Mouse (Mus musculus): Measurements from ENCODE around the gene Ptprn2. TPM values are rescaled to one million over a fixed set of nuclear protein-coding genes. Genes with fewer than 3 reads are reported as not detected.

Ptprn2 gene
- polyA plus RNA-seq, 1 experiment from 2014 or later: 0.15 TPM

GRCm38 (mm10) chr12:117192001-117192400 is 706.5 kb downstream of the Ptprn2 start:
- H3K4me1 ChIP-seq: peaks cover 8% of the 10 kb centered on the region; the same call in 1 of the 2 replicates
- no peaks in the 10 kb centered on the region for H3K36me3 ChIP-seq
- peaks cover 5% of the 10 kb centered on the region; the same call in 1 of the 2 replicates for H3K27me3 ChIP-seq (replicated peaks)
- no peak overlapping the region for H3K4me3 ChIP-seq
- H3K27ac ChIP-seq (replicated peaks): no peak overlapping the region
- 57% methylated on average over 4 of the region's 4 CpGs for WGBS
- H3K9ac ChIP-seq: no peak overlapping the region
- no peak overlapping the region for H3K4me2 ChIP-seq
- no peak for ATAC-seq (ENCODE audit: extremely low read depth, insufficient number of reproducible peaks, low FRiP score, low TSS enrichment)
- no peaks in the 10 kb centered on the region for H3K9me3 ChIP-seq

- Histone ChIP-seq H3K4me3 (no peak overlapping the region), H3K4me2 (peak overlapping the region; percentile 22), H3K9me3 (no peaks in the 10 kb centered on the region), H3K9ac (no peak overlapping the region), H3K27ac (replicated peaks) (no peak overlapping the region), H3K4me1 (peaks cover 26% of the 10 kb centered on the region), H3K36me3 (no peaks in the 10 kb centered on the region), H3K27me3 (replicated peaks) (peaks cover 5% of the 10 kb centered on the region; the same call in 1 of the 2 replicates)
- 16% methylated on average over 12 of the region's 12 CpGs for WGBS
- no peak; the same call in 1 of the 2 replicates for ATAC-seq (ENCODE audit: extremely low read depth, insufficient number of reproducible peaks, low FRiP score, low TSS enrichment)
Measured at GRCm38 (mm10) chr12:117196721-117197425, 711.4 kb downstream of the Ptprn2 start.

GRCm38 (mm10) chr12:117198093-117198492 is 712.6 kb downstream of the Ptprn2 start:
- no peak overlapping the region for H3K9ac ChIP-seq
- H3K4me2 ChIP-seq: no peak overlapping the region
- H3K27ac ChIP-seq (replicated peaks): no peak overlapping the region
- no peak for ATAC-seq (ENCODE audit: extremely low read depth, insufficient number of reproducible peaks, low FRiP score, low TSS enrichment)
- H3K4me1 ChIP-seq: peaks cover 37% of the 10 kb centered on the region
- WGBS: 80% methylated on average over 8 of the region's 8 CpGs
- no peaks in the 10 kb centered on the region for H3K9me3 ChIP-seq
- H3K4me3 ChIP-seq: no peak overlapping the region
- H3K36me3 ChIP-seq: no peaks in the 10 kb centered on the region
- H3K27me3 ChIP-seq (replicated peaks): peaks cover 5% of the 10 kb centered on the region; the same call in 1 of the 2 replicates

DNA sequence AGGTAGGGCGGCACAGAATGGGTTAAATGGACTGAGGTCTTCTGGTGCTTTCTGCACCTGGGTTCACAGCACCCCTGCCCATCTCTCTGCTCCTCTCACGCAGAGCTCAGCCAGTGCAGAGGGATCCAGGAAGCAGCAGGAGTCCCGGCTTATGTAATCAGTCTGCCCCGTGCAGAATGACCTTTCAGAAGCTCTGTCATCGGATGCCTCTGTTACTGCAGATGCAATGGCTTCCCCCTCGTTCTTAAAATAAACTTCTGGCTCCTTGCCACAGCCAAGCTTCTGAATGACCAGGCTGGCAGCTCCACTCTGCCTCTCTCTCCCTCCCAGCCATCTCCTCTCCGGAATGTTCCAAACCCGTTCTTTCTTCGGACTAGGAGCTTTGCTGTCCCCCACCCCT is 714.6 kb downstream of the Ptprn2 start:
- Histone ChIP-seq H3K27me3 (replicated peaks) (peaks cover 5% of the 10 kb centered on the region; the same call in 1 of the 2 replicates), H3K4me2 (peak overlapping the region; percentile 61), H3K27ac (replicated peaks) (peak overlapping the region; percentile 83), H3K4me1 (peaks cover 37% of the 10 kb centered on the region), H3K36me3 (no peaks in the 10 kb centered on the region), H3K9ac (peak overlapping the region; percentile 71), H3K9me3 (no peaks in the 10 kb centered on the region), H3K4me3 (peak overlapping the region; percentile 16)
- peak; percentile 61 for ATAC-seq (ENCODE audit: extremely low read depth, insufficient number of reproducible peaks, low FRiP score, low TSS enrichment)
- WGBS: 8% methylated on average over 9 of the region's 9 CpGs

DNA sequence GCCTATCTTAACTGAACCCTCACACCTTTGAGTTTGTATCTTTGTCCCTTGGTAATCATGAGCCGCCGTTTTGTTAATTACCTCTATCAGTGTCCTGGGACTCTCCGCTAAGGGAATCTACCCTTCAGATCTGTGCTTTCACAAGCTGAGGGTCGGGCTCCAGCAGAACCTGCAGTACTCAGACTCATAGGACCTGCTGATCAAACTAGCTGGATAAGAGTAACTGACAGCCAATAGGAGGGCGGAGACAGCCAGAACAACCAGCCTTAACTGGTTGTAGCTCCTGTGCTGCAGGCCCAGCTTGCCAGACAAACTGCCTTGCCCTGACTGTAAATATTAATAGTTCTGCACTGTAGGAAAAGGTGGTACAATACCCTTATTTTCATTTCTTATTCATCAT is 715.1 kb downstream of the Ptprn2 start:
- H3K4me1 ChIP-seq: peaks cover 37% of the 10 kb centered on the region
- peak overlapping the region; percentile 71 for H3K9ac ChIP-seq
- H3K27ac ChIP-seq (replicated peaks): peak overlapping the region; percentile 83
- no peak for ATAC-seq (ENCODE audit: extremely low read depth, insufficient number of reproducible peaks, low FRiP score, low TSS enrichment)
- H3K9me3 ChIP-seq: no peaks in the 10 kb centered on the region
- peak overlapping the region; percentile 16 for H3K4me3 ChIP-seq
- peak overlapping the region; percentile 61 for H3K4me2 ChIP-seq
- WGBS: 19% methylated on average over 5 of the region's 5 CpGs
- peaks cover 5% of the 10 kb centered on the region; the same call in 1 of the 2 replicates for H3K27me3 ChIP-seq (replicated peaks)
- H3K36me3 ChIP-seq: no peaks in the 10 kb centered on the region

- WGBS: 74% methylated on average over 7 of the region's 7 CpGs
- Histone ChIP-seq H3K9me3 (no peaks in the 10 kb centered on the region), H3K9ac (no peak overlapping the region), H3K4me1 (peaks cover 31% of the 10 kb centered on the region), H3K27ac (replicated peaks) (no peak overlapping the region), H3K4me3 (no peak overlapping the region), H3K4me2 (no peak overlapping the region), H3K27me3 (replicated peaks) (no peaks in the 10 kb centered on the region), H3K36me3 (no peaks in the 10 kb centered on the region)
- no peak for ATAC-seq (ENCODE audit: extremely low read depth, insufficient number of reproducible peaks, low FRiP score, low TSS enrichment)
Measured at GRCm38 (mm10) chr12:117203506-117203905, 718.0 kb downstream of the Ptprn2 start.

DNA sequence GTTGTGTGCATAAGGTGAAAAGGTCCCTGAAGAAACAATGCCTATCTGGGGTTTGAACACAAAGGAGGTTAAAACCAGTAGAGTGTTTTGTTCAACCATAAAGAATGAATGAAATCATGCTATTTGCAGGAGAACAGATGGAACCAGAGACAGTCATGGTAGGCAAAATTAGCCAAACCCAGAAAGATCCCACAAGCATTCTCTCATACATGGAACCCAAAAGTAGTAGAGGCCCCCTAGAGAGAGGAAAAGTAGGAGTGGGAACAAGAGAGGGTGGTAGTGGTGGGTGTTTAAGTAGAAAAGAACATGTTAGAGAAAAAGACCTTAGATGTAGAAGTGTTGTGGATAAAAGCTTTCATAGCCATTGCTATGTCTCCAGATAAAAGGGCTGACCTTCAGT is 719.4 kb downstream of the Ptprn2 start:
- no peak for ATAC-seq (ENCODE audit: extremely low read depth, insufficient number of reproducible peaks, low FRiP score, low TSS enrichment)
- no peaks in the 10 kb centered on the region for H3K9me3 ChIP-seq

GRCm38 (mm10) chr12:117207421-117208120 is 722.1 kb downstream of the Ptprn2 start:
- H3K9ac ChIP-seq: no peak overlapping the region
- ATAC-seq (ENCODE audit: extremely low read depth, insufficient number of reproducible peaks, low FRiP score, low TSS enrichment): no peak
- no peak overlapping the region for H3K4me2 ChIP-seq
- H3K9me3 ChIP-seq: no peaks in the 10 kb centered on the region
- H3K36me3 ChIP-seq: no peaks in the 10 kb centered on the region
- H3K4me3 ChIP-seq: no peak overlapping the region
- H3K27ac ChIP-seq (replicated peaks): no peak overlapping the region
- 37% methylated on average over 4 of the region's 4 CpGs for WGBS
- peaks cover 5% of the 10 kb centered on the region for H3K4me1 ChIP-seq
- no peaks in the 10 kb centered on the region for H3K27me3 ChIP-seq (replicated peaks)

More for the DNA sequence above, 719.4 kb downstream of the Ptprn2 start:
- peaks cover 26% of the 10 kb centered on the region for H3K4me1 ChIP-seq
- no peak overlapping the region for H3K27ac ChIP-seq (replicated peaks)
- H3K4me3 ChIP-seq: no peak overlapping the region
- H3K4me2 ChIP-seq: no peak overlapping the region
- no peaks in the 10 kb centered on the region for H3K36me3 ChIP-seq
- H3K27me3 ChIP-seq (replicated peaks): no peaks in the 10 kb centered on the region
- H3K9ac ChIP-seq: no peak overlapping the region

DNA sequence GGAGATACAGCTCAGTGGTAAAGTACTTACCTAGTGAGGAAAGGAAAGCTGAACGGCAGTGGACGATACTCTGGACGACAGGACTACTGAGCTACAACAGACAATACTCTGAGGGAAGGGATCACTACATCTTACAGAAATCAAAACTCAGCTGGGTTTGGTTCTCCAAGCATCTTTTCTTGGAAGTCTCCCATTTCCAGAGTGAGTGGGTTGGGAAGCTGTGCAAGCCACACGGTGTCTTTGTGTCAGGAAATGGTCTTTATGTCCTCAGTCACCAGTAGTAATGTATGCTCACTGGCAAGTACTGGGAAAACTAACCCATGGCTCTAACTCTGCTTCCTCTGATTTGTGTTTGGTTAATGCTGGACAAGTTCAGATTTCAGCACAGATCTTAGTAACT is 724.9 kb downstream of the Ptprn2 start:
- Histone ChIP-seq H3K36me3 (no peaks in the 10 kb centered on the region), H3K4me1 (no peaks in the 10 kb centered on the region), H3K27me3 (replicated peaks) (no peaks in the 10 kb centered on the region), H3K9me3 (no peaks in the 10 kb centered on the region), H3K4me2 (no peak overlapping the region), H3K27ac (replicated peaks) (no peak overlapping the region), H3K4me3 (no peak overlapping the region), H3K9ac (no peak overlapping the region)
- WGBS: 82% methylated on average over 4 of the region's 4 CpGs
- ATAC-seq (ENCODE audit: extremely low read depth, insufficient number of reproducible peaks, low FRiP score, low TSS enrichment): no peak

GRCm38 (mm10) chr12:117213531-117213930 is 728.0 kb downstream of the Ptprn2 start:
- Histone ChIP-seq H3K27me3 (replicated peaks) (no peaks in the 10 kb centered on the region), H3K4me2 (no peak overlapping the region), H3K9ac (no peak overlapping the region), H3K4me3 (no peak overlapping the region), H3K9me3 (no peaks in the 10 kb centered on the region), H3K36me3 (no peaks in the 10 kb centered on the region), H3K4me1 (no peaks in the 10 kb centered on the region), H3K27ac (replicated peaks) (no peak overlapping the region)
- 40% methylated on average over 1 of the region's 1 CpGs for WGBS
- ATAC-seq (ENCODE audit: extremely low read depth, insufficient number of reproducible peaks, low FRiP score, low TSS enrichment): no peak; the same call in 1 of the 2 replicates

GRCm38 (mm10) chr12:117214272-117214671 is 728.8 kb downstream of the Ptprn2 start:
- ATAC-seq (ENCODE audit: extremely low read depth, insufficient number of reproducible peaks, low FRiP score, low TSS enrichment): no peak
- no peak overlapping the region for H3K4me2 ChIP-seq
- H3K36me3 ChIP-seq: no peaks in the 10 kb centered on the region
- no peaks in the 10 kb centered on the region for H3K27me3 ChIP-seq (replicated peaks)
- no peak overlapping the region for H3K27ac ChIP-seq (replicated peaks)
- no peaks in the 10 kb centered on the region for H3K9me3 ChIP-seq
- H3K4me3 ChIP-seq: no peak overlapping the region
- no peaks in the 10 kb centered on the region for H3K4me1 ChIP-seq
- no peak overlapping the region for H3K9ac ChIP-seq
- WGBS: 61% methylated on average over 4 of the region's 4 CpGs
